ENCODE assay signal across 8 mouse cellular contexts in genomic region chr1:179546551-179546917, GRCm38 (mm10). TPM values are rescaled to one million over a fixed set of nuclear protein-coding genes. Genes with fewer than 3 reads are reported as not detected.
DNase-seq lines count a peak whose midpoint lies in the region; ATAC-seq and TF ChIP-seq lines count a peak whose summit lies in the region.

No protein-coding gene starts in this region.

- POLR2A ChIA-PET in Patski (lab: Charles Lee), result no interaction called here

- H3K27me3 ChIP-seq in kidney, adult 2 months (replicated peaks; ENCODE audit: control insufficient read depth, insufficient read depth, low read length), result no peaks in the 10 kb centered on the region
- H3K27me3 ChIP-seq in Patski, result no peaks in the 10 kb centered on the region
- no peaks in the 10 kb centered on the region for H3K27me3 ChIP-seq in forebrain, embryonic 14.5 days (replicated peaks; ENCODE audit: control insufficient read depth, insufficient read depth, low read length)
- H3K27me3 ChIP-seq in liver, postnatal 0 days (ENCODE audit: insufficient read depth, low read length), result no peaks in the 10 kb centered on the region

- H3K4me3 ChIP-seq in kidney, adult 2 months (ENCODE audit: insufficient read depth, low read depth, low read length), result peak overlapping the region; percentile 83
- H3K4me3 ChIP-seq in forebrain, embryonic 14.5 days (ENCODE audit: low read depth, low read length), result peak overlapping the region; percentile 71
- H3K4me3 ChIP-seq in liver, postnatal 0 days (ENCODE audit: low read depth, low read length), result peak overlapping the region; percentile 95

- no peak for TF ChIP-seq POLR2A in kidney, adult 2 months (IDR thresholded peaks at IDR 0.05; ENCODE audit: low read depth, low read length)

- peak; percentile 55 for ATAC-seq in Patski
- peak; percentile 87 for ATAC-seq in forebrain, embryonic 14.5 days
- peak; percentile 63 for ATAC-seq in liver, postnatal 0 days

- peaks cover 11% of the 10 kb centered on the region; the same call in 1 of the 2 replicates for H3K4me1 ChIP-seq in kidney, adult 2 months (ENCODE audit: control insufficient read depth, insufficient read depth, low read length)
- H3K4me1 ChIP-seq in forebrain, embryonic 14.5 days (ENCODE audit: control insufficient read depth, insufficient read depth, low read length), result peaks cover 14% of the 10 kb centered on the region
- H3K4me1 ChIP-seq in liver, postnatal 0 days (ENCODE audit: insufficient read depth), result peaks cover 31% of the 10 kb centered on the region

- H3K36me3 ChIP-seq in kidney, adult 2 months (ENCODE audit: control insufficient read depth, insufficient read depth, low read length), result no peaks in the 10 kb centered on the region
- 0 out of 2 replicates have a peak, but pooled peaks cover 5% of the 10 kb centered on the region for H3K36me3 ChIP-seq in forebrain, embryonic 14.5 days (ENCODE audit: control insufficient read depth, insufficient read depth, low read length)
- peaks cover 5% of the 10 kb centered on the region for H3K36me3 ChIP-seq in liver, postnatal 0 days (replicated peaks; ENCODE audit: insufficient read depth, low read length)

- CTCF ChIA-PET in Patski (lab: Charles Lee), result interaction anchor here (0.8 to 1.6 kb wide), 6 partner anchors 15 to 86 kb away, joined by 3 to 5 read pairs (median 3); no protein-coding TSS in a partner anchor

- under 1% methylated on average over 44 of the region's 44 CpGs for WGBS in kidney, adult 2 months
- under 1% methylated on average over 34 of the region's 44 CpGs for WGBS in forebrain, embryonic 14.5 days
- WGBS in liver, postnatal 0 days (ENCODE audit: insufficient replicate concordance), result under 1% methylated on average over 35 of the region's 44 CpGs

- peak overlapping the region; percentile 78 for H3K27ac ChIP-seq in kidney, adult 2 months (ENCODE audit: insufficient read depth, low read depth, low read length)
- peak overlapping the region; percentile 94 for H3K27ac ChIP-seq in forebrain, embryonic 14.5 days (ENCODE audit: low read depth, low read length)
- H3K27ac ChIP-seq in liver, postnatal 0 days (ENCODE audit: low read depth), result peak overlapping the region; percentile 92

- H3K9ac ChIP-seq in forebrain, embryonic 14.5 days (ENCODE audit: low read length), result peak overlapping the region; percentile 79
- peak overlapping the region; percentile 81 for H3K9ac ChIP-seq in liver, postnatal 0 days (replicated peaks)

- no peaks in the 10 kb centered on the region for H3K9me3 ChIP-seq in forebrain, embryonic 14.5 days (replicated peaks; ENCODE audit: control insufficient read depth, low read length)
- no peaks in the 10 kb centered on the region for H3K9me3 ChIP-seq in liver, postnatal 0 days (ENCODE audit: low read length)

- in situ Hi-C loops in Patski (cut with MboI; ENCODE audit: low pct_unique_long_range_greater_than_20kb), result no loop called here

- no peak for TF ChIP-seq CTCF in kidney, adult 2 months (conservative IDR thresholded peaks at IDR 0.05; ENCODE audit: insufficient read depth, insufficient read length, low read depth, low read length)
- no peak for TF ChIP-seq CTCF in Patski (IDR thresholded peaks at IDR 0.05)
- TF ChIP-seq CTCF in liver, postnatal 0 days (IDR thresholded peaks at IDR 0.05; ENCODE audit: low read depth), result peak; percentile 28

- DNase-seq in kidney, adult 2 months, result no peak
- no peak for DNase-seq in kidney, postnatal 4 days
- no peak for DNase-seq in Patski (ENCODE audit: low read depth, low spot score)
- peak; percentile 79 for DNase-seq in forebrain, embryonic 14.5 days (ENCODE audit: low spot score)
- DNase-seq in liver, postnatal 0 days, result no peak
- no peak for DNase-seq in adrenal gland, postnatal 4 days (ENCODE audit: low spot score in 2 of 2)
- no peak for DNase-seq in urinary bladder, postnatal 4 days (ENCODE audit: low spot score in 2 of 2)
- DNase-seq in layer of hippocampus, adult 9-11 months, result no peak

- H3K4me2 ChIP-seq in forebrain, embryonic 14.5 days (ENCODE audit: low read length), result peak overlapping the region; percentile 64
- H3K4me2 ChIP-seq in liver, postnatal 0 days (ENCODE audit: low read depth, low read length), result peak overlapping the region; percentile 81

- TF ChIP-seq EP300 in liver, postnatal 0 days (IDR thresholded peaks at IDR 0.05; ENCODE audit: low read depth), result no peak

RNA-seq across cellular contexts. Expression of gene Cnst, which starts 0.4 kb away (rescaled TPM):
- 11.1 and 11.6 TPM in 2 replicates for polyA plus RNA-seq in kidney, adult 2 months (2012; rRNA removed)
- polyA plus RNA-seq in Patski (2021), result 10.4 TPM
- 23.3 and 28.1 TPM in 2 replicates for polyA plus RNA-seq in forebrain, embryonic 14.5 days (2014; fragmentation: Nextera tagmentation; extraction: Ambion mirVana)
- polyA plus RNA-seq in liver, postnatal 0 days (2015; fragmentation: Nextera tagmentation; extraction: Ambion mirVana), result 5.0 and 5.8 TPM in 2 replicates
- total RNA-seq in adrenal gland, postnatal 4 days (2021), result 10 to 100 TPM; 25.8 to 27.7 TPM

RNA-seq across cellular contexts. Expression of gene Tfb2m, which starts 0.5 kb away (rescaled TPM):
- 14.9 and 18.8 TPM in 2 replicates for polyA plus RNA-seq in kidney, adult 2 months (2012; rRNA removed)
- 28.7 TPM for polyA plus RNA-seq in Patski (2021)
- polyA plus RNA-seq in forebrain, embryonic 14.5 days (2014; fragmentation: Nextera tagmentation; extraction: Ambion mirVana), result 37.2 and 45.7 TPM in 2 replicates
- 16.3 and 17.6 TPM in 2 replicates for polyA plus RNA-seq in liver, postnatal 0 days (2015; fragmentation: Nextera tagmentation; extraction: Ambion mirVana)
- 10 to 100 TPM; 27.0 to 33.1 TPM for total RNA-seq in adrenal gland, postnatal 4 days (2021)

RNA-seq across cellular contexts. Expression of gene Smyd3, which starts 28.7 kb away (rescaled TPM):
- 4.0 and 5.2 TPM in 2 replicates for polyA plus RNA-seq in kidney, adult 2 months (2012; rRNA removed)
- polyA plus RNA-seq in Patski (2021), result 12.7 TPM
- 18.2 and 26.1 TPM in 2 replicates for polyA plus RNA-seq in forebrain, embryonic 14.5 days (2014; fragmentation: Nextera tagmentation; extraction: Ambion mirVana)
- polyA plus RNA-seq in liver, postnatal 0 days (2015; fragmentation: Nextera tagmentation; extraction: Ambion mirVana), result 5.0 and 5.1 TPM in 2 replicates
- total RNA-seq in adrenal gland, postnatal 4 days (2021), result 10 to 100 TPM; 13.6 to 14.0 TPM
